Mouse (Mus musculus): ENCODE data around the gene Aspdh.

GRCm38 (mm10) chr7:44482836-44483435, 17.7 kb downstream of the Aspdh start:
- TF ChIP-seq CTCF (IDR thresholded peaks at IDR 0.05; ENCODE audit: insufficient read depth, low read length) (no peak), POLR2A (IDR thresholded peaks at IDR 0.05; ENCODE audit: borderline replicate concordance, extremely low read depth, low read depth, low read length) (no peak)
